Mouse (Mus musculus): ENCODE measurements at regions not wholly inside any gene's neighbourhood (a gene's known extent, or its start where the extent isn't known, plus 50 kb on each side); places are given as distances from the start of the nearest gene placed in this dataset.

DNA sequence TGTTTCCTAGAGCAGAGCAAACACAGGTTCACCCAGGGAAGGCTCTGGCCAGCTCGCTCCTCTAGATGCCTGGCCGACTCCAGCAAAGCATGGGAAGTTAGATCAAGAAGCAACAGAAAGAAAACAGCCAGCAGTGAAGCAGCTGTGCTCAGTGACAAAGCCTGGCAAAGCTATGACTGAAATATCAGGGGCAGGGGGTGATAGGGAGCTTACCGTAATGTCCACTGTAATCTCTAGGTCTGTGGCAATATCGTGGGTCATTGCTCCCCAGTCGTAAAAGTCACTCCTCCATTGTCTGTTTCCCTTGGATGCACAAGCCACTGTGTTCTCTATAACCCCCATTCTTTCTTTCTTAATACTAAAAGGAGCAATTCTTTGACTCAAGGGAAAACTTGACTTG lies 124.4 kb downstream of the Efnb2 start:
- TF ChIP-seq CTCF (IDR thresholded peaks at IDR 0.05; ENCODE audit: low read depth, low read length) (no peak), GATA1 (IDR thresholded peaks at IDR 0.05; ENCODE audit: borderline replicate concordance, low read length) (no peak)

All from G1E (cell line).